Mouse (Mus musculus) brain, embryonic 14.5 days (tissue): ENCODE measurements at regions not wholly inside any gene's neighbourhood (a gene's known extent, or its start where the extent isn't known, plus 50 kb on each side); places are given as distances from the start of the nearest gene placed in this dataset.

Experiments
- CTCF ChIP-seq: fragments of 200-500 bp; IDR thresholded peaks from 2 replicates; pipeline ENCODE4 v1.5.1; 2012; ENCODE audit warnings: inconsistent platforms, mild to moderate bottlenecking, moderate library complexity, borderline replicate concordance; ENCODE audit not compliant: insufficient read depth, insufficient read length; ENCODE audit errors: extremely low read depth
- POLR2A ChIP-seq: fragments of 200-500 bp; IDR thresholded peaks from 2 replicates; pipeline ENCODE4 v1.6.1; 2012; ENCODE audit warnings: mild to moderate bottlenecking, inconsistent platforms, borderline replicate concordance; ENCODE audit not compliant: poor library complexity, insufficient read depth, insufficient read length, severe bottlenecking; ENCODE audit errors: extremely low read depth

GRCm38 (mm10) chr5:133113183-133113582, 570.0 kb upstream of the Auts2 start:
- TF ChIP-seq CTCF = no peak
- no peak for TF ChIP-seq POLR2A
